Mouse (Mus musculus) lung, embryonic 15.5 days (tissue): ENCODE measurements around the gene Ccsap. TPM values are rescaled to one million over a fixed set of nuclear protein-coding genes. Genes with fewer than 3 reads are reported as not detected.

ENCODE experiments used
- ATAC-seq: fragments of 200-750 bp; cut with Nextera tagmentation; 2 replicates; pipeline ENCODE4 v1.8.0; 2017; ENCODE audit warnings: moderate number of reproducible peaks, borderline replicate concordance; ENCODE audit not compliant: low FRiP score, low TSS enrichment; ENCODE audit errors: extremely low read depth
- H3K27ac ChIP-seq: fragments of 300-500 bp; sonication (generic); 2 replicates; pipeline ENCODE4 v1.5.1; 2015; ENCODE audit warnings: moderate library complexity, mild to moderate bottlenecking, inconsistent platforms
- H3K27me3 ChIP-seq: fragments of 300-500 bp; sonication (generic); 2 replicates; pipeline ENCODE4 v1.6.1; 2015; ENCODE audit warnings: inconsistent platforms
- H3K36me3 ChIP-seq: fragments of 300-500 bp; sonication (generic); 2 replicates; pipeline ENCODE4 v1.6.1; 2015; ENCODE audit warnings: inconsistent platforms
- H3K4me1 ChIP-seq: fragments of 300-500 bp; sonication (generic); 2 replicates; pipeline ENCODE4 v1.6.1; 2015; ENCODE audit warnings: inconsistent platforms
- H3K4me2 ChIP-seq: fragments of 300-500 bp; sonication (generic); 2 replicates; pipeline ENCODE4 v1.6.1; 2015; ENCODE audit warnings: inconsistent platforms, mild to moderate bottlenecking, moderate library complexity
- H3K4me3 ChIP-seq: fragments of 300-500 bp; sonication (generic); 2 replicates; pipeline ENCODE4 v1.5.1; 2015; ENCODE audit warnings: mild to moderate bottlenecking, inconsistent platforms
- H3K9ac ChIP-seq: fragments of 300-500 bp; sonication (generic); 2 replicates; pipeline ENCODE4 v1.6.1; 2015; ENCODE audit warnings: inconsistent platforms
- H3K9me3 ChIP-seq: fragments of 300-500 bp; sonication (generic); 2 replicates; pipeline ENCODE4 v1.6.1; 2016; ENCODE audit warnings: inconsistent platforms
- WGBS: fragments of 180-500 bp; shearing (Covaris S2); methylation state at CpG from one replicate; pipeline ENCODE4 v1.1.7; 2015; 5-methylcytosine and 5-hydroxymethylcytosine counted together
- polyA plus RNA-seq: library from polyadenylated mRNA; unstranded; fragments of >200 nt; fragmentation: Nextera tagmentation; extraction: Ambion mirVana; gene quantifications from 2 replicates; pipeline ENCODE4 v1.2.1, GENCODE M21; 2015

Ccsap gene
- polyA plus RNA-seq, 1 experiment from 2014 or later = 4.9 TPM

- no peaks in the 10 kb centered on the region for H3K27me3 ChIP-seq
- no peak overlapping the region for H3K9ac ChIP-seq
- 69% methylated on average over 5 of the region's 5 CpGs for WGBS
- no peak overlapping the region for H3K4me2 ChIP-seq
- no peaks in the 10 kb centered on the region for H3K4me1 ChIP-seq
- H3K9me3 ChIP-seq = no peaks in the 10 kb centered on the region
- no peak overlapping the region for H3K27ac ChIP-seq
- no peaks in the 10 kb centered on the region for H3K36me3 ChIP-seq
- no peak for ATAC-seq
- H3K4me3 ChIP-seq = no peak overlapping the region
Observed at GRCm38 (mm10) chr8:123851590-123851989, 8.4 kb downstream of the Ccsap start.

GRCm38 (mm10) chr8:123849352-123849751 is 10.7 kb downstream of the Ccsap start:
- Histone ChIP-seq H3K9ac (no peak overlapping the region), H3K27ac (no peak overlapping the region), H3K4me1 (no peaks in the 10 kb centered on the region), H3K9me3 (no peaks in the 10 kb centered on the region), H3K27me3 (no peaks in the 10 kb centered on the region), H3K4me2 (no peak overlapping the region), H3K4me3 (no peak overlapping the region), H3K36me3 (no peaks in the 10 kb centered on the region)
- WGBS = 82% methylated on average over 4 of the region's 4 CpGs
- ATAC-seq = no peak

GRCm38 (mm10) chr8:123847546-123847945 is 12.5 kb downstream of the Ccsap start:
- Histone ChIP-seq H3K27ac (no peak overlapping the region), H3K36me3 (no peaks in the 10 kb centered on the region), H3K9ac (no peak overlapping the region), H3K4me3 (no peak overlapping the region), H3K9me3 (no peaks in the 10 kb centered on the region), H3K4me1 (no peaks in the 10 kb centered on the region), H3K4me2 (no peak overlapping the region), H3K27me3 (no peaks in the 10 kb centered on the region)
- WGBS = 49% methylated on average over 3 of the region's 3 CpGs
- no peak for ATAC-seq

- no peaks in the 10 kb centered on the region for H3K27me3 ChIP-seq
- no peak overlapping the region for H3K27ac ChIP-seq
- H3K9me3 ChIP-seq = no peaks in the 10 kb centered on the region
- H3K36me3 ChIP-seq = no peaks in the 10 kb centered on the region
- H3K4me1 ChIP-seq = no peaks in the 10 kb centered on the region
- no peak for ATAC-seq
- H3K4me2 ChIP-seq = no peak overlapping the region
- 84% methylated on average over 12 of the region's 12 CpGs for WGBS
- no peak overlapping the region for H3K9ac ChIP-seq
- no peak overlapping the region for H3K4me3 ChIP-seq
Observed at GRCm38 (mm10) chr8:123846509-123846908, 13.5 kb downstream of the Ccsap start.

- ATAC-seq = no peak
- Histone ChIP-seq H3K9me3 (no peaks in the 10 kb centered on the region), H3K36me3 (no peaks in the 10 kb centered on the region), H3K4me3 (no peak overlapping the region), H3K4me2 (no peak overlapping the region), H3K4me1 (no peaks in the 10 kb centered on the region), H3K27me3 (no peaks in the 10 kb centered on the region), H3K27ac (no peak overlapping the region), H3K9ac (no peak overlapping the region)
- 88% methylated on average over 10 of the region's 10 CpGs for WGBS
Observed at GRCm38 (mm10) chr8:123845991-123846390, 14.0 kb downstream of the Ccsap start.

GRCm38 (mm10) chr8:123845114-123845513 is 14.9 kb downstream of the Ccsap start:
- 82% methylated on average over 13 of the region's 13 CpGs for WGBS

GRCm38 (mm10) chr8:123844341-123844740 is 15.7 kb downstream of the Ccsap start:
- no peaks in the 10 kb centered on the region for H3K4me1 ChIP-seq
- H3K4me3 ChIP-seq = no peak overlapping the region
- ATAC-seq = no peak
- H3K9me3 ChIP-seq = no peaks in the 10 kb centered on the region
- no peak overlapping the region for H3K27ac ChIP-seq
- H3K27me3 ChIP-seq = no peaks in the 10 kb centered on the region
- WGBS = 71% methylated on average over 7 of the region's 7 CpGs
- H3K36me3 ChIP-seq = no peaks in the 10 kb centered on the region
- H3K4me2 ChIP-seq = no peak overlapping the region
- H3K9ac ChIP-seq = no peak overlapping the region

More at GRCm38 (mm10) chr8:123845114-123845513, 14.9 kb downstream of the Ccsap start:
- H3K36me3 ChIP-seq = no peaks in the 10 kb centered on the region
- no peaks in the 10 kb centered on the region for H3K27me3 ChIP-seq
- no peak for ATAC-seq
- H3K4me2 ChIP-seq = no peak overlapping the region
- no peak overlapping the region for H3K4me3 ChIP-seq
- H3K27ac ChIP-seq = no peak overlapping the region
- H3K9me3 ChIP-seq = no peaks in the 10 kb centered on the region
- no peak overlapping the region for H3K9ac ChIP-seq
- H3K4me1 ChIP-seq = no peaks in the 10 kb centered on the region

- H3K27ac ChIP-seq = no peak overlapping the region
- H3K4me2 ChIP-seq = no peak overlapping the region
- no peak overlapping the region for H3K4me3 ChIP-seq
- ATAC-seq = no peak
- no peaks in the 10 kb centered on the region for H3K9me3 ChIP-seq
- no peak overlapping the region for H3K9ac ChIP-seq
- no peaks in the 10 kb centered on the region for H3K4me1 ChIP-seq
- H3K27me3 ChIP-seq = no peaks in the 10 kb centered on the region
- WGBS = 80% methylated on average over 12 of the region's 12 CpGs
- H3K36me3 ChIP-seq = 0 out of 2 replicates have a peak, but pooled peaks cover 4% of the 10 kb centered on the region
Observed at GRCm38 (mm10) chr8:123842086-123842485, 17.9 kb downstream of the Ccsap start.

GRCm38 (mm10) chr8:123840578-123841345 is 19.2 kb downstream of the Ccsap start:
- H3K4me3 ChIP-seq = no peak overlapping the region
- H3K4me1 ChIP-seq = no peaks in the 10 kb centered on the region
- H3K9ac ChIP-seq = no peak overlapping the region
- ATAC-seq = no peak
- 0 out of 2 replicates have a peak, but pooled peaks cover 4% of the 10 kb centered on the region for H3K36me3 ChIP-seq
- H3K27me3 ChIP-seq = no peaks in the 10 kb centered on the region
- no peaks in the 10 kb centered on the region for H3K9me3 ChIP-seq
- no peak overlapping the region for H3K27ac ChIP-seq
- H3K4me2 ChIP-seq = no peak overlapping the region
- WGBS = 88% methylated on average over 15 of the region's 15 CpGs

GRCm38 (mm10) chr8:123838496-123838895 is 21.5 kb downstream of the Ccsap start:
- WGBS = 58% methylated on average over 9 of the region's 9 CpGs
- H3K27ac ChIP-seq = no peak overlapping the region
- no peak for ATAC-seq
- H3K4me2 ChIP-seq = no peak overlapping the region
- H3K4me1 ChIP-seq = no peaks in the 10 kb centered on the region
- H3K4me3 ChIP-seq = no peak overlapping the region
- H3K36me3 ChIP-seq = peaks cover 18% of the 10 kb centered on the region; the same call in 1 of the 2 replicates
- H3K9ac ChIP-seq = no peak overlapping the region
- H3K27me3 ChIP-seq = no peaks in the 10 kb centered on the region
- H3K9me3 ChIP-seq = no peaks in the 10 kb centered on the region

- Histone ChIP-seq H3K36me3 (peaks cover 27% of the 10 kb centered on the region), H3K4me3 (no peak overlapping the region), H3K27me3 (no peaks in the 10 kb centered on the region), H3K9ac (no peak overlapping the region), H3K27ac (no peak overlapping the region), H3K4me2 (no peak overlapping the region), H3K4me1 (no peaks in the 10 kb centered on the region), H3K9me3 (no peaks in the 10 kb centered on the region)
- 87% methylated on average over 6 of the region's 6 CpGs for WGBS
- no peak for ATAC-seq
Observed at GRCm38 (mm10) chr8:123836354-123836753, 23.7 kb downstream of the Ccsap start.

- Histone ChIP-seq H3K27ac (no peak overlapping the region), H3K9ac (no peak overlapping the region), H3K4me1 (no peaks in the 10 kb centered on the region), H3K4me3 (no peak overlapping the region), H3K9me3 (no peaks in the 10 kb centered on the region), H3K27me3 (no peaks in the 10 kb centered on the region), H3K36me3 (peaks cover 27% of the 10 kb centered on the region), H3K4me2 (no peak overlapping the region)
- no peak for ATAC-seq
- WGBS = 52% methylated on average over 9 of the region's 9 CpGs
Observed at GRCm38 (mm10) chr8:123835451-123835850, 24.6 kb downstream of the Ccsap start.
